Mouse (Mus musculus) spleen, adult 2 months (tissue): ENCODE measurements around the gene Foxp2.

ENCODE experiments used
- CTCF ChIP-seq: fragments of 200-500 bp; IDR thresholded peaks from 2 replicates; pipeline ENCODE4 v1.5.1; 2011; ENCODE audit warnings: mild to moderate bottlenecking, inconsistent platforms; ENCODE audit not compliant: insufficient read depth, insufficient read length, insufficient replicate concordance; ENCODE audit errors: extremely low read depth
- POLR2A ChIP-seq: fragments of 200-500 bp; IDR thresholded peaks from 2 replicates; pipeline ENCODE4 v1.6.1; 2011; ENCODE audit warnings: low read depth, low read length, inconsistent platforms

GRCm38 (mm10) chr6:14901971-14902670 lies 972 bp downstream of the Foxp2 start:
- TF ChIP-seq CTCF (no peak), POLR2A (no peak)
